Mouse (Mus musculus): ENCODE results near the gene Adgra3. TPM values are rescaled to one million over a fixed set of nuclear protein-coding genes. Genes with fewer than 3 reads are reported as not detected.

Gene Adgra3
- polyA plus RNA-seq, 1 experiment from 2014 or later, result 13.4 TPM

DNA sequence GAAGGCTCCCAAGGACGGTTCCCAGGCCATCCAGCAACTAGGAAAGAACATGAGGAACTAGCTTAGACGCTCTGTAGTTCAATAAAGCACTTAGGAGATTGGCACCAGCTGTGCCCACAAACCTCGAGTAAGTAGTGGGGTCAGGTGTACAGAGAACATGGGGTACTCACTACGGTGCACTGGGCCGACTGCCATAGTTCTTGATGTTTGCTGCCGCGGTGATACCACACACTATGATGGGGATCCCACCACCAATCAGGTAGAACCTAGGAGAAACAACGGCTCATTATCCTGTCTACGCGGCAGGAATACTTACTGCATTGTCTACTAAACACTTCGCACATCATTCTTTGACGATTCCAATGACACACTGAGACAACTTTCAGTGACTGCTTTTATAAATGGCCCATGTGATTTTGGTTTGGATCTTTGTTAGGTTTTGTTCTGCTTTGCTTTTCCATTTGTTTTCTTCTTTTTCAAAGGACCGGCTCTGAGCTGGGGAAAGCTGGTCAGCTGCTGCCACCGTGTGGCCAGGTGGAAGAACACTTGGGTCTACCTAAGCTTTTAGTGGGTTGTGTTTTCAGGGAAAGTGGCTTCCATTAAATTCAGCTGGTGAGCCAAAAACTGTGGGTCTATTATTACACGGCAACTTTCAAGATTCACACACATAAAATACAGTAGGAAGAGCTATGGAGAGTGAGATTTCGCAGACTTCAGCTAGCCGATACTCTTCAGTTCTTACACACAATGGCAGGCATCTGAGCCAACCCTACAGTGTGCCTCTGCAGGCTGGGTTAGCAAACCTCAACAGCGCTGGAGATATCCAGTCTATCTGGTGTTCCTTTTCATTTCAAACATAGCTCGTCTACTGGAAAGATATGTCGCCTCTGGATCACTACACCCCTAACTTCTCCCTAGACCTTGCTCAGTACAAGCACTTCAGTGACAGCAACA, 97.1 kb downstream of the Adgra3 start:
- no peaks in the 10 kb centered on the region for H3K9me3 ChIP-seq (replicated peaks)
- H3K27me3 ChIP-seq (replicated peaks), result no peaks in the 10 kb centered on the region
- no peak overlapping the region for H3K4me2 ChIP-seq
- peaks cover 51% of the 10 kb centered on the region for H3K36me3 ChIP-seq
- no peak for ATAC-seq
- H3K4me3 ChIP-seq, result no peak overlapping the region
- no peak overlapping the region for H3K27ac ChIP-seq
- H3K9ac ChIP-seq, result no peak overlapping the region
- H3K4me1 ChIP-seq, result no peaks in the 10 kb centered on the region
- WGBS (ENCODE audit: insufficient replicate concordance), result 80% methylated on average over 20 of the region's 20 CpGs

DNA sequence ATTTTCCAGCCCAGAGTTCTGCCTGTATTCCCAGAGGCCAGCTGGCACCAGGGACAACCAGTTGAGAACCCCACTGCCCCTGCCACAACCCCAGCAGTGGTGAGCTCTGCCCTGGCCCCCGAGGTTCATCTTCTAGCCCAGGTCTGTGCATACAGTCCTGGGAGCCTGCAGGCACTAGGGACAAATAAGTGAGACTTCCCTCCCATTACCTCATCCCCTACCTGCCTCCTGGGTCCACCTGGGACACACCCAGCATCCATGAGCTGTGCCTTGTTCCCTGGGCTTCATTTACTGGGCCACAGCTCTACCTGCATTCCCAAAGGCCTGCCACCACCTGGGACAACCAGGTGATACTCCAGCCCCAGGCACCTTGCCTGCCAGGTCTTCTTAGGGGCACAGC, 122.5 kb downstream of the Adgra3 start:
- Histone ChIP-seq H3K36me3 (no peaks in the 10 kb centered on the region), H3K9me3 (replicated peaks) (no peaks in the 10 kb centered on the region), H3K4me2 (no peak overlapping the region), H3K4me3 (no peak overlapping the region), H3K4me1 (no peaks in the 10 kb centered on the region), H3K27ac (no peak overlapping the region), H3K9ac (no peak overlapping the region), H3K27me3 (replicated peaks) (no peaks in the 10 kb centered on the region)
- no peak for ATAC-seq
- 50% methylated on average over 1 of the region's 1 CpGs for whole genome bisulfite sequencing (ENCODE audit: insufficient replicate concordance)

- Histone ChIP-seq H3K9me3 (replicated peaks) (no peaks in the 10 kb centered on the region), H3K4me1 (no peaks in the 10 kb centered on the region), H3K27ac (no peak overlapping the region), H3K36me3 (no peaks in the 10 kb centered on the region), H3K4me3 (no peak overlapping the region), H3K4me2 (no peak overlapping the region), H3K9ac (no peak overlapping the region), H3K27me3 (replicated peaks) (no peaks in the 10 kb centered on the region)
- no peak for ATAC-seq
Measured at GRCm38 (mm10) chr5:49924712-49925111, 134.1 kb downstream of the Adgra3 start.

- no peak overlapping the region for H3K27ac ChIP-seq
- no peaks in the 10 kb centered on the region for H3K9me3 ChIP-seq (replicated peaks)
- ATAC-seq, result no peak
- no peaks in the 10 kb centered on the region for H3K4me1 ChIP-seq
- H3K36me3 ChIP-seq, result no peaks in the 10 kb centered on the region
- no peaks in the 10 kb centered on the region for H3K27me3 ChIP-seq (replicated peaks)
- H3K4me3 ChIP-seq, result no peak overlapping the region
- no peak overlapping the region for H3K9ac ChIP-seq
- H3K4me2 ChIP-seq, result no peak overlapping the region
- 55% methylated on average over 2 of the region's 2 CpGs for WGBS (ENCODE audit: insufficient replicate concordance)
Measured at GRCm38 (mm10) chr5:49915695-49916106, 143.1 kb downstream of the Adgra3 start.

All from liver, embryonic 12.5 days (tissue).